Mouse (Mus musculus) spleen, adult 2 months (tissue): ENCODE measurements at regions not wholly inside any gene's neighbourhood (a gene's known extent, or its start where the extent isn't known, plus 50 kb on each side); places are given as distances from the start of the nearest gene placed in this dataset.

Experiments used
- DNase-seq, 2 experiments: peaks; one replicate each; pipeline versions ENCODE4 v3.0.0 to v3.0.0-alpha.2; 2012 to 2021; ENCODE audit warnings: low spot score in 2 of 2, low read depth in 1 of 2
- H3K27ac ChIP-seq: fragments of 200-500 bp; 2 replicates; pipeline ENCODE4 v1.5.1; 2012; ENCODE audit warnings: low read length, inconsistent platforms; ENCODE audit not compliant: insufficient read depth
- H3K27me3 ChIP-seq: fragments of 200-500 bp; 2 replicates; pipeline ENCODE4 v1.6.1; 2012; ENCODE audit warnings: mild to moderate bottlenecking, moderate library complexity, low read length, inconsistent platforms; ENCODE audit not compliant: control insufficient read depth, insufficient read depth
- H3K36me3 ChIP-seq: fragments of 200-500 bp; 2 replicates; pipeline ENCODE4 v1.6.1; 2012; ENCODE audit warnings: mild to moderate bottlenecking, low read length, inconsistent platforms; ENCODE audit not compliant: control insufficient read depth, insufficient read depth
- H3K4me1 ChIP-seq: fragments of 200-500 bp; 2 replicates; pipeline ENCODE4 v1.6.1; 2011; ENCODE audit warnings: inconsistent platforms; ENCODE audit not compliant: control insufficient read depth, insufficient read depth, insufficient read length
- H3K4me3 ChIP-seq: fragments of 200-500 bp; 2 replicates; pipeline ENCODE4 v1.5.1; 2011; ENCODE audit warnings: mild to moderate bottlenecking, inconsistent platforms; ENCODE audit not compliant: insufficient read depth, insufficient read length; ENCODE audit errors: extremely low read depth
- CTCF ChIP-seq: fragments of 200-500 bp; IDR thresholded peaks from 2 replicates; pipeline ENCODE4 v1.5.1; 2011; ENCODE audit warnings: mild to moderate bottlenecking, inconsistent platforms; ENCODE audit not compliant: insufficient read depth, insufficient read length, insufficient replicate concordance; ENCODE audit errors: extremely low read depth
- POLR2A ChIP-seq: fragments of 200-500 bp; IDR thresholded peaks from 2 replicates; pipeline ENCODE4 v1.6.1; 2011; ENCODE audit warnings: low read depth, low read length, inconsistent platforms
- WGBS: fragments of 180-500 bp; shearing (Covaris S2); methylation state at CpG from one replicate; pipeline ENCODE4 v1.1.7; 2018; 5-methylcytosine and 5-hydroxymethylcytosine counted together

DNA sequence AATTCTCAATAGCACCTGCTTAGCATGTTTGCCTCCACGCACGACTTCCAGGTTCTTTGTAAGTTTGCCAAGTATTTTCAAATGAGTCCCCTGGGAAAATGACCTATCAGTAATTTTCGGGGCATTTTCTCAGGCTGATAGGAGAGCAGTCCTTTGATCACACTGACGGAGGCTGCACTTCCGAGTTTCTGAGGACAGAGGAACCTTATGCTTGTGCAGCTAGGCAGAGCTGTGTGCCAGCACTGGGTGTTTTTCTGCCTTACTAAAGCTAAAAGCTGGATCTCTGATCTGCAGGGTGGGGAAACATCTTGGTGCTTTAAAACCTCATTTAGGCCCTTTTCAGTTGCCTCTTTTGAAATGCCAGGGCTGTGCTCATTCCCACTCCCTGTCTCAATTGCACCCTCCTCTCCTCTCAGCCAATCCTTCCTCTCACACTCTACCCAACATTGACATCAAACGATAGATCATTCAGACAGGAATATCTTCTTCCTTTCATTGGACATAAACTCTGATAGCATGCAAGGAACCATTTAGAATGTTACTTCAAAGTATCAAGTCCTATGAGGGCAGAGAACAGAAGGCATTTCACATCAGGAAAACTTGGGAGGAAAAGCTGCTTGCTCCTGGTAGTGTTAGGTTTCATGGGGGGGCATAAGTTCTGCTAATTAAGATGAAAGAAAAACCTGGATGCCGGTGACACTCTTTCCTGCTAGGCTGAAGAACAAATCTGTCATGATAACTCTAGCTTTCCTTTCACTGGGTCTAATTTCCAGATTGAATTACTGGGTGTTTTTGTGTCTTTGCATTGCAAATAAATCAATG, 95.3 kb downstream of the Lurap1l start:
- TF ChIP-seq POLR2A (no peak), CTCF (no peak)
- H3K27me3 ChIP-seq, result no peaks in the 10 kb centered on the region
- no peak overlapping the region for H3K4me3 ChIP-seq
- H3K27ac ChIP-seq, result no peak overlapping the region
- DNase-seq, result no peak
- no peaks in the 10 kb centered on the region for H3K36me3 ChIP-seq
- WGBS, result 76% methylated on average over 7 of the region's 7 CpGs
- H3K4me1 ChIP-seq, result no peaks in the 10 kb centered on the region

DNA sequence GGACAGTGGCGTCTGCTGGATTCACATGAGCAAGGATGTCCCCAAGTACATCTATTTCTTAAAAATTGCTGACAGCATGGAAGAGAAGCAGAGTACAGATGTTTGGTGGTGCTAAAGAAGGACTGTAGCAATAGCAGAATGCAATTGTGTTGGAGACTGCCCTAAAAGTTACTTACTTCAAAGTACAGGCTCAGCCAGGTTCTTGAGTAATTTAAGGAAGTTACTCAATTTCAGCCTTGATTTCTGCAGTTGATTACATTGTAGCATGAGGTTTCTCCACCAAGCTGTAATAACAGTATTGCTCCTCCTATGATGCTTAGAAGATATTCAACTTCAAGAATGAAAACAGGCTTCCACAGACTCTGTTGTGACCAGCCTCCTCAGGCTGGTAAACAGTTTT, 96.1 kb downstream of the Lurap1l start:
- Histone ChIP-seq H3K36me3 (no peaks in the 10 kb centered on the region), H3K27me3 (no peaks in the 10 kb centered on the region), H3K4me3 (no peak overlapping the region), H3K27ac (no peak overlapping the region), H3K4me1 (no peaks in the 10 kb centered on the region)
- DNase-seq, result no peak
- WGBS, result 87% methylated on average over 1 of the region's 1 CpGs
- TF ChIP-seq CTCF, result no peak
- TF ChIP-seq POLR2A, result no peak

DNA sequence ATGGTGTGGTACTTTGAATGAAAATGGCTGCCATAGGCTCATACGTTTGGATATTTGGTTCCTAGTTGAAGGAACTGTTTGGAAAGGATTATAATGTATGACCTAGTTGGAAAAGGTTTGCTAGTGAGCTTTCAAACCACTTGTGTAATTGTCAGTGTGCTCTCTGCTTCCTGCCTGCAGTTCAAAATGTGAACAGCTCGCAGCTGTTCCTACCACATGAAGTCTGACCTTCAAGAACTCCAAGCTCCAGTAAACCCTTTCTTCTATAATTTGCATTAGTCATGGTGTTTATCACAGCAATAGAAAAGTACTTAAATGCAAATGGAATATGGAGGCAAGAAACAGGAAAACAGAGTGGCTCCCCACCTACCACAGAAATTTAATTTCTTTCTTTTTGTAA, 111.4 kb downstream of the Lurap1l start:
- TF ChIP-seq POLR2A, result no peak
- H3K4me1 ChIP-seq, result no peaks in the 10 kb centered on the region
- H3K36me3 ChIP-seq, result no peaks in the 10 kb centered on the region
- no peak for DNase-seq
- no peak overlapping the region for H3K27ac ChIP-seq
- WGBS, result 73% methylated on average over 2 of the region's 2 CpGs
- H3K27me3 ChIP-seq, result no peaks in the 10 kb centered on the region
- H3K4me3 ChIP-seq, result no peak overlapping the region

DNA sequence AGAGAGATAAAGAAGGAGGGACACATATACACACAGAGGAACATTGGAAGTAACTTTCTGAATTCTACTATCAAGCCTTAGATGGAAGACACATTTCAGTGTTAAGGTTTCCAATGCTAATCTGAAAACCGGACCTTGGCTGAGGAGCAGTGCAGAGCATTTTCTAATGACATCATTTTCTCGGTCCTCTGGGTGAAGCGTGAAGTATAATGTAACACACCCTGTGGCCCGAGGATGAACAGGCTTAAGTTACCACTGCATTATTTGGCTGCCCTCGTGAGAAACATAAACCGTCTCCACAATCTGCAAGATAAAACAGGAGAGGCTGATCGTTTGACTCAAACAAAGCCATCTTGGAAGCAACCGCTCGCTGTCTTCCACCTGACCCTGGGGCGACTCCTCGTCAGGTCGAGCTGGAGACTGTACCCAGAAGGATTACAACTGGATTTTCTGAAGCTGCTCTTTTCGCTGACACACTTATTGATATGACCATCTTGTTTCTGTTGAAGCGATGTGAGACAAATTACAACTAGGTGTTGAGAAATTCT, 113.1 kb downstream of the Lurap1l start:
- TF ChIP-seq POLR2A (no peak), CTCF (no peak)
- DNase-seq, result no peak
- Histone ChIP-seq H3K4me1 (no peaks in the 10 kb centered on the region), H3K27ac (no peak overlapping the region), H3K27me3 (no peaks in the 10 kb centered on the region), H3K36me3 (no peaks in the 10 kb centered on the region), H3K4me3 (no peak overlapping the region)
- 85% methylated on average over 14 of the region's 14 CpGs for WGBS

DNA sequence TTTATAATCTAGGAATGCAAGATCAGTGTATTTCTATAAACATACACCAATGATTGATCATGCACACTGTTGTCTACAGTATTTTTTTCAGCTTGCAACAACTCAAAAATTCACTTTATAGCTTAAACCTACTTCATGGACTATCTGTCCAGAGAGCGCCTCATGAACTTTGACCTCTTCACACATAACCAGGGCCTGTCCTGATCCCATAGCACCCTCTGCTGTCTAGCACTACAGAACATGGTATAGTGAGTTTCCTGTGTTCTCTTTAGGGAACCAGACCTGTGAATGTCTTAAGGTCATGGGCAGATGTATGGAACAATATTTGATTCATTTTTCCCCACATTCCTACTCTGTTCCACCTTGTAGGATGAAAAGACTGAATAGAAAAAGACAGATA, 117.1 kb downstream of the Lurap1l start:
- TF ChIP-seq POLR2A (no peak), CTCF (no peak)
- Histone ChIP-seq H3K36me3 (no peaks in the 10 kb centered on the region), H3K27ac (no peak overlapping the region), H3K27me3 (no peaks in the 10 kb centered on the region), H3K4me1 (no peaks in the 10 kb centered on the region), H3K4me3 (no peak overlapping the region)
- 86% methylated on average over 1 of the region's 1 CpGs for WGBS
- no peak for DNase-seq

DNA sequence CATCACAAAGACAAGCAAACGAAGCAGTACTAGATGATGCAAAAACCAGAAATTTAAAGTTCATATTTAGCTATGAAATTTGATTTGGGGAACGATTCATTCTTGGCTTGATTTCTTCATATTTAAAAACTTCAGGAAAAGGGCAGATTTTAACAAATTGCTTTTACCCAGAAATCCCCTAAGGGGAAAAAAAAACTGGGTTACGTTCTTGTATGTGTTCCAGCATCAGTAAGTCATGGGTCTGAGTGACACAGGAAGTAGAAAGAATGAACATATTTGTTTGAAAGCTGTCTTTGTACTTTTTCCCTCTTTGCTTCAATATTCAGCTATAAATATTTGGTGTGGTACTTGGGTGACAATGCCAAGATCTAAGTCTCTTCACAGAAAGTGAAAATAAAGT, 120.2 kb downstream of the Lurap1l start:
- no peaks in the 10 kb centered on the region for H3K36me3 ChIP-seq
- WGBS, result 80% methylated on average over 3 of the region's 3 CpGs
- H3K27ac ChIP-seq, result no peak overlapping the region
- no peaks in the 10 kb centered on the region for H3K4me1 ChIP-seq
- no peak overlapping the region for H3K4me3 ChIP-seq
- TF ChIP-seq POLR2A (no peak), CTCF (no peak)
- H3K27me3 ChIP-seq, result no peaks in the 10 kb centered on the region
- DNase-seq, result no peak

DNA sequence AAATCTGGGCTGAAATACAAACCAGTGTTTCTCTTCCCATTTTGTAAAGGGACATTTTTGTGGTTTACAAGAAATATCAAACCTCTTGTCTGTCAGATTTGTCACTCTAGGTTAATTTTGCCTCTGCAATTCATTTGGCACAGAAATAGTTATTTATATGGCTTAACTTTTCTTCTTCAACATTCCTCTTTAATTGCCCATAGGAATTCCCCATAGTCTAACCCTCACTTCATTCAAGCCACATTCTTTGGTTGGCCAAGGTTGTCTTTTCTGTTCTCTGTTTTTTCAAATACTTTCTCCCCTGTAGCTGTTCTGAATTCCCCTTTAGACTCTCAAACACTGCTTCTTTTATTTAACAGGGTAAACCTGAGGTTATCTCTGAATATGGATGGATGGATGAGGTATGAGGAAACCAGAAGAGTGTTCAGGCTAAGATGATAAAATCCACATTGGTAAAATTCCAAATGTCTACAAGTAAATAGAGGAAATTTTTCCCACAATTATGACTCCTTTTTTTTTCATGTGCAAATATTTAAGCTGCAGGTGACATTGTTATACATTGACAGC, 127.0 kb downstream of the Lurap1l start:
- no peaks in the 10 kb centered on the region for H3K27me3 ChIP-seq

More for the DNA sequence above, 127.0 kb downstream of the Lurap1l start:
- Histone ChIP-seq H3K4me3 (no peak overlapping the region), H3K4me1 (no peaks in the 10 kb centered on the region), H3K27ac (no peak overlapping the region), H3K36me3 (no peaks in the 10 kb centered on the region)
- no peak for DNase-seq
- TF ChIP-seq POLR2A, result no peak
- TF ChIP-seq CTCF, result no peak
